Mouse (Mus musculus) spleen, adult 2 months (tissue): ENCODE measurements around the gene Dph1. TPM values are rescaled to one million over a fixed set of nuclear protein-coding genes. Genes with fewer than 3 reads are reported as not detected.
"Not testable (repeated sequence)": the region's sequence is repeated elsewhere in the genome, so short reads cannot be mapped to it uniquely, and the experiment has no call there.

Experiments
- DNase-seq, 2 experiments: peaks; one replicate each; pipeline versions ENCODE4 v3.0.0 to v3.0.0-alpha.2; 2012 to 2021; ENCODE audit warnings: low spot score in 2 of 2, low read depth in 1 of 2
- H3K27ac ChIP-seq: fragments of 200-500 bp; 2 replicates; pipeline ENCODE4 v1.5.1; 2012; ENCODE audit warnings: low read length, inconsistent platforms; ENCODE audit not compliant: insufficient read depth
- H3K27me3 ChIP-seq: fragments of 200-500 bp; 2 replicates; pipeline ENCODE4 v1.6.1; 2012; ENCODE audit warnings: mild to moderate bottlenecking, moderate library complexity, low read length, inconsistent platforms; ENCODE audit not compliant: control insufficient read depth, insufficient read depth
- H3K36me3 ChIP-seq: fragments of 200-500 bp; 2 replicates; pipeline ENCODE4 v1.6.1; 2012; ENCODE audit warnings: mild to moderate bottlenecking, low read length, inconsistent platforms; ENCODE audit not compliant: control insufficient read depth, insufficient read depth
- H3K4me1 ChIP-seq: fragments of 200-500 bp; 2 replicates; pipeline ENCODE4 v1.6.1; 2011; ENCODE audit warnings: inconsistent platforms; ENCODE audit not compliant: control insufficient read depth, insufficient read depth, insufficient read length
- H3K4me3 ChIP-seq: fragments of 200-500 bp; 2 replicates; pipeline ENCODE4 v1.5.1; 2011; ENCODE audit warnings: mild to moderate bottlenecking, inconsistent platforms; ENCODE audit not compliant: insufficient read depth, insufficient read length; ENCODE audit errors: extremely low read depth
- CTCF ChIP-seq: fragments of 200-500 bp; IDR thresholded peaks from 2 replicates; pipeline ENCODE4 v1.5.1; 2011; ENCODE audit warnings: mild to moderate bottlenecking, inconsistent platforms; ENCODE audit not compliant: insufficient read depth, insufficient read length, insufficient replicate concordance; ENCODE audit errors: extremely low read depth
- POLR2A ChIP-seq: fragments of 200-500 bp; IDR thresholded peaks from 2 replicates; pipeline ENCODE4 v1.6.1; 2011; ENCODE audit warnings: low read depth, low read length, inconsistent platforms
- WGBS: fragments of 180-500 bp; shearing (Covaris S2); methylation state at CpG from one replicate; pipeline ENCODE4 v1.1.7; 2018; 5-methylcytosine and 5-hydroxymethylcytosine counted together
- polyA plus RNA-seq: library from polyadenylated mRNA; depleted of rRNA; stranded (reverse); fragments of >200 nt; gene quantifications from 2 replicates; pipeline ENCODE4 v1.2.3, GENCODE M21; 2012

Dph1 gene
- polyA plus RNA-seq, 1 experiment = 29.2 TPM

- DNase-seq = no peak
- peaks cover 15% of the 10 kb centered on the region for H3K4me1 ChIP-seq
- peaks cover 4% of the 10 kb centered on the region for H3K27me3 ChIP-seq
- 47% methylated on average over 12 of the region's 12 CpGs for WGBS
- TF ChIP-seq CTCF = no peak
- H3K4me3 ChIP-seq = peak overlapping the region; percentile 83
- no peak overlapping the region for H3K27ac ChIP-seq
- H3K36me3 ChIP-seq = no peaks in the 10 kb centered on the region; the same call in 1 of the 2 replicates
Observed at GRCm38 (mm10) chr11:75178011-75178410, 13.0 kb downstream of the Dph1 start.

- WGBS = 60% methylated on average over 6 of the region's 6 CpGs
- H3K4me1 ChIP-seq = peaks cover 30% of the 10 kb centered on the region
- H3K27me3 ChIP-seq = peaks cover 14% of the 10 kb centered on the region
- not testable (repeated sequence) for DNase-seq, H3K27ac ChIP-seq, H3K4me3 ChIP-seq, H3K36me3 ChIP-seq
Observed at GRCm38 (mm10) chr11:75174574-75174973, 16.5 kb downstream of the Dph1 start.

- TF ChIP-seq CTCF (no peak), POLR2A (no peak)
- WGBS = 3% methylated on average over 15 of the region's 15 CpGs
- H3K36me3 ChIP-seq = no peaks in the 10 kb centered on the region; the same call in 1 of the 2 replicates
- H3K4me3 ChIP-seq = peak overlapping the region; percentile 54; the same call in 1 of the 2 replicates
- H3K4me1 ChIP-seq = peaks cover 33% of the 10 kb centered on the region
- peaks cover 17% of the 10 kb centered on the region for H3K27me3 ChIP-seq
- DNase-seq = no peak
- H3K27ac ChIP-seq = no peak overlapping the region
Observed at GRCm38 (mm10) chr11:75173799-75174165, 17.3 kb downstream of the Dph1 start.

GRCm38 (mm10) chr11:75173095-75173798 is 17.8 kb downstream of the Dph1 start:
- Histone ChIP-seq H3K27ac (no peak overlapping the region), H3K36me3 (no peaks in the 10 kb centered on the region; the same call in 1 of the 2 replicates), H3K27me3 (peaks cover 22% of the 10 kb centered on the region), H3K4me1 (peaks cover 37% of the 10 kb centered on the region), H3K4me3 (peak overlapping the region; percentile 54)
- TF ChIP-seq POLR2A (no peak), CTCF (no peak)
- DNase-seq = peak; percentile 73 to 74
- under 1% methylated on average over 55 of the region's 71 CpGs for WGBS

GRCm38 (mm10) chr11:75172151-75173094 is 18.6 kb downstream of the Dph1 start:
- peak overlapping the region; percentile 54 for H3K4me3 ChIP-seq
- no peaks in the 10 kb centered on the region; the same call in 1 of the 2 replicates for H3K36me3 ChIP-seq
- peaks cover 30% of the 10 kb centered on the region for H3K27me3 ChIP-seq
- no peak for DNase-seq
- TF ChIP-seq CTCF (no peak), POLR2A (no peak)
- no peak overlapping the region for H3K27ac ChIP-seq
- under 1% methylated on average over 74 of the region's 75 CpGs for WGBS
- peaks cover 39% of the 10 kb centered on the region for H3K4me1 ChIP-seq

GRCm38 (mm10) chr11:75171186-75171865 is 19.7 kb downstream of the Dph1 start:
- TF ChIP-seq POLR2A = no peak
- no peak for TF ChIP-seq CTCF
- H3K27me3 ChIP-seq = peaks cover 38% of the 10 kb centered on the region
- 12% methylated on average over 17 of the region's 17 CpGs for WGBS
- H3K4me3 ChIP-seq = no peak overlapping the region
- no peaks in the 10 kb centered on the region for H3K36me3 ChIP-seq
- H3K4me1 ChIP-seq = peaks cover 50% of the 10 kb centered on the region
- no peak overlapping the region for H3K27ac ChIP-seq
- DNase-seq = no peak
